Mouse (Mus musculus) heart, adult 2 months (tissue): Measurements from ENCODE around the gene Primpol. TPM values are rescaled to one million over a fixed set of nuclear protein-coding genes. Genes with fewer than 3 reads are reported as not detected.

Experiments used
- DNase-seq, 2 experiments: peaks; one replicate each; pipeline ENCODE4 v3.0.0; 2021
- H3K27ac ChIP-seq: fragments of 200-600 bp; 2 replicates; pipeline ENCODE4 v1.8.1; 2022
- H3K27me3 ChIP-seq: fragments of 200-500 bp; 2 replicates; pipeline ENCODE4 v1.6.1; 2012; ENCODE audit warnings: mild to moderate bottlenecking, low read length, inconsistent platforms, mixed read lengths; ENCODE audit not compliant: control insufficient read depth, insufficient read depth
- H3K36me3 ChIP-seq: fragments of 200-500 bp; 2 replicates; pipeline ENCODE4 v1.6.1; 2012; ENCODE audit warnings: low read length, inconsistent platforms; ENCODE audit not compliant: control insufficient read depth, insufficient read depth
- H3K4me1 ChIP-seq: fragments of 200-500 bp; 2 replicates; pipeline ENCODE4 v1.6.1; 2011; ENCODE audit warnings: low read length; ENCODE audit not compliant: control insufficient read depth, insufficient read depth
- H3K4me3 ChIP-seq: fragments of 200-600 bp; 2 replicates; pipeline ENCODE4 v1.8.1; 2022
- H3K79me2 ChIP-seq: fragments of 200-500 bp; replicated peaks from 2 replicates; pipeline ENCODE4 v1.6.1; 2012; ENCODE audit warnings: mild to moderate bottlenecking, inconsistent platforms, low read length, moderate library complexity, mixed read lengths; ENCODE audit not compliant: control insufficient read depth, insufficient read depth
- H3K9ac ChIP-seq: fragments of 200-500 bp; 2 replicates; pipeline ENCODE4 v1.6.1; 2012; ENCODE audit warnings: low read depth, mild to moderate bottlenecking, control low read depth, inconsistent platforms, low read length, mixed read lengths
- CTCF ChIP-seq: fragments of 200-600 bp; IDR thresholded peaks from 2 replicates; pipeline ENCODE4 v1.8.1; 2022; ENCODE audit warnings: antibody characterized with exemption, mild to moderate bottlenecking, moderate library complexity
- EP300 ChIP-seq: fragments of 200-500 bp; IDR thresholded peaks from 2 replicates; pipeline ENCODE4 v1.6.1; 2011; ENCODE audit warnings: low read depth, low read length, control low read depth; ENCODE audit not compliant: insufficient read depth
- POLR2A ChIP-seq: fragments of 200-500 bp; IDR thresholded peaks from 2 replicates; pipeline ENCODE4 v1.6.1; 2011; ENCODE audit warnings: mild to moderate bottlenecking, low read depth, low read length, control low read depth; ENCODE audit not compliant: insufficient read depth
- WGBS: fragments of 180-500 bp; shearing (Covaris S2); methylation state at CpG from one replicate; pipeline ENCODE4 v1.1.7; 2018; 5-methylcytosine and 5-hydroxymethylcytosine counted together
- intact Hi-C: fragments of 180-260 bp; cut with DNase I; formaldehyde crosslinking; loops from one replicate; pipeline ENCODE4 v1.15.1; 2025
- polyA plus RNA-seq: library from polyadenylated mRNA; depleted of rRNA; stranded (reverse); fragments of >200 nt; gene quantifications from 2 replicates; pipeline ENCODE4 v1.2.3, GENCODE M21; 2012
- total RNA-seq, 2 experiments: library from RNA; stranded (reverse); gene quantifications; 2 replicates each; pipeline ENCODE4 v1.2.3; 2021

Primpol gene
- total and polyA plus RNA-seq, 3 experiments, result 0.86 to 2.4 (median 1.9) TPM

- WGBS, result 88% methylated on average over 7 of the region's 7 CpGs
- Histone ChIP-seq H3K4me1 (no peaks in the 10 kb centered on the region), H3K27me3 (no peaks in the 10 kb centered on the region), H3K27ac (no peak overlapping the region), H3K4me3 (no peak overlapping the region), H3K79me2 (no peaks in the 10 kb centered on the region), H3K9ac (no peak overlapping the region), H3K36me3 (no peaks in the 10 kb centered on the region)
- no peak for TF ChIP-seq POLR2A
- DNase-seq, result no peak
- intact Hi-C loops, result no loop called here
Measured at GRCm38 (mm10) chr8:46566914-46567529, 50.0 kb downstream of the Primpol start.

GRCm38 (mm10) chr8:46562333-46562732, 54.7 kb downstream of the Primpol start:
- Histone ChIP-seq H3K4me1 (no peaks in the 10 kb centered on the region), H3K4me3 (no peak overlapping the region), H3K9ac (no peak overlapping the region), H3K79me2 (no peaks in the 10 kb centered on the region), H3K36me3 (no peaks in the 10 kb centered on the region), H3K27me3 (no peaks in the 10 kb centered on the region), H3K27ac (no peak overlapping the region)
- DNase-seq, result no peak
- no peak for TF ChIP-seq POLR2A
- TF ChIP-seq EP300, result no peak
- no peak for TF ChIP-seq CTCF
- WGBS, result 91% methylated on average over 16 of the region's 16 CpGs
- intact Hi-C loops, result no loop called here

- peak; percentile 54 for TF ChIP-seq CTCF
- TF ChIP-seq EP300, result no peak
- H3K79me2 ChIP-seq, result no peaks in the 10 kb centered on the region
- H3K27me3 ChIP-seq, result no peaks in the 10 kb centered on the region
- H3K36me3 ChIP-seq, result no peaks in the 10 kb centered on the region
- H3K4me1 ChIP-seq, result no peaks in the 10 kb centered on the region
- 79% methylated on average over 6 of the region's 6 CpGs for WGBS
- no peak for DNase-seq
- no peak overlapping the region for H3K4me3 ChIP-seq
- intact Hi-C loops, result loop anchor here (10.0 kb wide), 1 partner anchor 385 kb away; no protein-coding TSS in a partner anchor
- no peak overlapping the region for H3K9ac ChIP-seq
- H3K27ac ChIP-seq, result no peak overlapping the region
Measured at GRCm38 (mm10) chr8:46559428-46559827, 57.6 kb downstream of the Primpol start.

- intact Hi-C loops, result loop anchor here (10.0 kb wide), 1 partner anchor 392 kb away; no protein-coding TSS in a partner anchor
- Histone ChIP-seq H3K27ac (no peak overlapping the region), H3K9ac (no peak overlapping the region), H3K4me3 (peak overlapping the region; percentile 57), H3K36me3 (no peaks in the 10 kb centered on the region), H3K79me2 (no peaks in the 10 kb centered on the region), H3K27me3 (no peaks in the 10 kb centered on the region), H3K4me1 (peaks cover 1% of the 10 kb centered on the region; the same call in 1 of the 2 replicates)
- TF ChIP-seq EP300 (no peak), POLR2A (no peak), CTCF (no peak)
- 2% methylated on average over 10 of the region's 10 CpGs for WGBS
- no peak for DNase-seq
Measured at GRCm38 (mm10) chr8:46552441-46552765, 64.6 kb downstream of the Primpol start.

GRCm38 (mm10) chr8:46551615-46552440, 65.2 kb downstream of the Primpol start, which contains the start of gene Cenpu:
Cenpu (plus strand) TSS chr8:46552028.
- DNase-seq, result peak; percentile 99 to 100
- under 1% methylated on average over 50 of the region's 50 CpGs for WGBS
- Histone ChIP-seq H3K27ac (peak within 1 kb of the TSS; percentile 88), H3K79me2 (no peaks in the 10 kb centered on the region), H3K4me1 (peaks cover 1% of the 10 kb centered on the region; the same call in 1 of the 2 replicates), H3K36me3 (no peaks in the 10 kb centered on the region), H3K4me3 (peak within 1 kb of the TSS; percentile 57), H3K9ac (peak within 1 kb of the TSS; percentile 39), H3K27me3 (no peaks in the 10 kb centered on the region)
- intact Hi-C loops, result loop anchor here (2.0 to 10.0 kb wide), 2 partner anchors 67 to 393 kb away; no protein-coding TSS in a partner anchor
- TF ChIP-seq EP300 (peak; percentile 88; the same call in 1 of the 2 replicates), POLR2A (peak; percentile 92), CTCF (no peak)

GRCm38 (mm10) chr8:46551029-46551428, 66.0 kb downstream of the Primpol start:
- DNase-seq, result no peak
- Histone ChIP-seq H3K4me1 (peaks cover 1% of the 10 kb centered on the region; the same call in 1 of the 2 replicates), H3K36me3 (no peaks in the 10 kb centered on the region), H3K27ac (peak overlapping the region; percentile 88), H3K9ac (no peak overlapping the region), H3K27me3 (no peaks in the 10 kb centered on the region), H3K4me3 (peak overlapping the region; percentile 56), H3K79me2 (no peaks in the 10 kb centered on the region)
- intact Hi-C loops, result loop anchor here (2.0 to 10.0 kb wide), 2 partner anchors 68 to 394 kb away; no protein-coding TSS in a partner anchor
- WGBS, result 27% methylated on average over 4 of the region's 4 CpGs
- no peak for TF ChIP-seq POLR2A
- TF ChIP-seq EP300, result no peak
- no peak for TF ChIP-seq CTCF
